Mouse (Mus musculus) CH12.LX (cell line): ENCODE measurements around the gene Olfr508. TPM values are rescaled to one million over a fixed set of nuclear protein-coding genes. Genes with fewer than 3 reads are reported as not detected.

Experiments used
- DNase-seq: peaks from one replicate; pipeline ENCODE4 v3.0.0-alpha.2; 2013; ENCODE audit errors: extremely low read depth
- H3K27ac ChIP-seq: 2 replicates; pipeline ENCODE4 v1.5.1; 2012; ENCODE audit warnings: low read depth, mild to moderate bottlenecking, control low read depth, moderate library complexity; ENCODE audit not compliant: insufficient read depth
- H3K27me3 ChIP-seq: replicated peaks from 2 replicates; pipeline ENCODE3; 2012; ENCODE audit warnings: inconsistent platforms
- H3K36me3 ChIP-seq, 2 experiments: replicated peaks in 1 of 2; 2 replicates each; pipeline versions ENCODE3 to v1.6.1; 2012; ENCODE audit warnings: inconsistent platforms in 1 of 2, low read length in 1 of 2, mild to moderate bottlenecking in 1 of 2, mixed read lengths in 1 of 2, moderate library complexity in 1 of 2; ENCODE audit not compliant: control insufficient read depth in 1 of 2, insufficient read depth in 1 of 2
- H3K4me1 ChIP-seq, 2 experiments: 2 replicates each; pipeline ENCODE4 v1.6.1; 2012; ENCODE audit warnings: inconsistent platforms in 1 of 2, moderate library complexity in 1 of 2; ENCODE audit not compliant: insufficient read depth in 2 of 2, control insufficient read depth in 1 of 2
- H3K4me2 ChIP-seq: 2 replicates; pipeline ENCODE4 v1.6.1; 2012; ENCODE audit warnings: low read depth, mild to moderate bottlenecking, control low read depth; ENCODE audit not compliant: poor library complexity, insufficient read depth, severe bottlenecking
- H3K4me3 ChIP-seq, 3 experiments: fragments of 150-350 bp in 1 of 3; sonication (generic) in 1 of 3; replicated peaks in 1 of 3; 2 replicates each; pipeline versions ENCODE3 to v1.5.1; 2011 to 2012; ENCODE audit warnings: low read depth in 2 of 3, low read length in 2 of 3, mild to moderate bottlenecking in 2 of 3, moderate library complexity in 2 of 3, control low read depth in 1 of 3, improper control_type of control experiment in 1 of 3, inconsistent platforms in 1 of 3, mixed read lengths in 1 of 3; ENCODE audit not compliant: poor library complexity in 1 of 3
- H3K79me2 ChIP-seq: replicated peaks from 2 replicates; pipeline ENCODE4 v1.6.1; 2012; ENCODE audit warnings: mild to moderate bottlenecking, moderate library complexity; ENCODE audit not compliant: control insufficient read depth, poor library complexity, insufficient read depth, severe bottlenecking; ENCODE audit errors: extremely low read depth
- H3K9ac ChIP-seq: 2 replicates; pipeline ENCODE4 v1.6.1; 2012; ENCODE audit warnings: low read depth, mild to moderate bottlenecking, control low read depth, moderate library complexity; ENCODE audit not compliant: insufficient read depth
- H3K9me3 ChIP-seq: replicated peaks from 2 replicates; pipeline ENCODE3; 2012; ENCODE audit warnings: low read length, inconsistent platforms, mixed read lengths
- CHD2 ChIP-seq: IDR thresholded peaks from 2 replicates; pipeline ENCODE4 v1.6.1; 2011; ENCODE audit warnings: low read length, improper control_type of control experiment
- E2F4 ChIP-seq: IDR thresholded peaks from 2 replicates; pipeline ENCODE4 v1.6.1; 2011; ENCODE audit warnings: low read depth, low read length, improper control_type of control experiment; ENCODE audit not compliant: insufficient replicate concordance
- EP300 ChIP-seq: IDR thresholded peaks from 2 replicates; pipeline ENCODE4 v1.6.1; 2011; ENCODE audit warnings: low read length, improper control_type of control experiment
- ETS1 ChIP-seq: conservative IDR thresholded peaks from 2 replicates; pipeline ENCODE4 v1.6.1; 2012; ENCODE audit warnings: low read depth, mild to moderate bottlenecking, inconsistent platforms, low read length, improper control_type of control experiment, moderate library complexity
- IRF4 ChIP-seq: IDR thresholded peaks from 2 replicates; pipeline ENCODE4 v1.6.1; 2014; ENCODE audit warnings: low read depth, mild to moderate bottlenecking, inconsistent platforms, low read length, improper control_type of control experiment
- JUND ChIP-seq: conservative IDR thresholded peaks from 2 replicates; pipeline ENCODE4 v1.6.1; 2011; ENCODE audit warnings: low read depth, low read length, improper control_type of control experiment
- KAT2A ChIP-seq: IDR thresholded peaks from 2 replicates; pipeline ENCODE4 v1.6.1; 2012; ENCODE audit warnings: low read length, improper control_type of control experiment, inconsistent platforms; ENCODE audit not compliant: insufficient replicate concordance
- MEF2A ChIP-seq: IDR thresholded peaks from 2 replicates; pipeline ENCODE4 v1.6.1; 2014; ENCODE audit warnings: low read depth, mild to moderate bottlenecking, inconsistent platforms, low read length, improper control_type of control experiment, borderline replicate concordance
- MXI1 ChIP-seq: IDR thresholded peaks from 2 replicates; pipeline ENCODE4 v1.6.1; 2011; ENCODE audit warnings: mild to moderate bottlenecking, low read depth, low read length, improper control_type of control experiment
- MYC ChIP-seq: IDR thresholded peaks from 2 replicates; pipeline ENCODE4 v1.6.1; 2011; ENCODE audit warnings: low read depth, mild to moderate bottlenecking, improper control_type of control experiment, low read length
- NELFE ChIP-seq: IDR thresholded peaks from 2 replicates; pipeline ENCODE4 v1.6.1; 2011; ENCODE audit warnings: low read depth, low read length, improper control_type of control experiment
- NRF1 ChIP-seq: IDR thresholded peaks from 2 replicates; pipeline ENCODE4 v1.6.1; 2014; ENCODE audit warnings: low read depth, mild to moderate bottlenecking, inconsistent platforms, low read length, improper control_type of control experiment, moderate library complexity
- PAX5 ChIP-seq: IDR thresholded peaks from 2 replicates; pipeline ENCODE4 v1.6.1; 2012; ENCODE audit warnings: low read length, inconsistent platforms, mixed read lengths
- POLR2A ChIP-seq: IDR thresholded peaks from 2 replicates; pipeline ENCODE4 v1.6.1; 2011; ENCODE audit warnings: low read depth, mild to moderate bottlenecking, improper control_type of control experiment, low read length
- POLR2AphosphoS2 ChIP-seq: IDR thresholded peaks from 2 replicates; pipeline ENCODE4 v1.6.1; 2011; ENCODE audit warnings: low read depth, low read length, improper control_type of control experiment
- RAD21 ChIP-seq: IDR thresholded peaks from 2 replicates; pipeline ENCODE4 v1.6.1; 2011; ENCODE audit warnings: low read depth, mild to moderate bottlenecking, low read length, improper control_type of control experiment, moderate library complexity
- SIN3A ChIP-seq: IDR thresholded peaks from 2 replicates; pipeline ENCODE4 v1.6.1; 2012; ENCODE audit warnings: low read length, improper control_type of control experiment, inconsistent platforms
- SMC3 ChIP-seq: IDR thresholded peaks from 2 replicates; pipeline ENCODE4 v1.6.1; 2011; ENCODE audit warnings: low read depth, low read length, improper control_type of control experiment
- UBTF ChIP-seq: IDR thresholded peaks from 2 replicates; pipeline ENCODE4 v1.6.1; 2012; ENCODE audit warnings: low read depth, mild to moderate bottlenecking, inconsistent platforms, low read length, improper control_type of control experiment, moderate library complexity
- USF1 ChIP-seq: IDR thresholded peaks from 2 replicates; pipeline ENCODE4 v1.6.1; 2014; ENCODE audit warnings: low read depth, mild to moderate bottlenecking, inconsistent platforms, low read length, improper control_type of control experiment
- USF2 ChIP-seq: conservative IDR thresholded peaks from 2 replicates; pipeline ENCODE4 v1.6.1; 2011; ENCODE audit warnings: low read depth, low read length, improper control_type of control experiment
- ZC3H11A ChIP-seq: IDR thresholded peaks from 2 replicates; pipeline ENCODE4 v1.6.1; 2012; ENCODE audit warnings: low read depth, mild to moderate bottlenecking, inconsistent platforms, low read length, improper control_type of control experiment
- ZMIZ1 ChIP-seq: IDR thresholded peaks from 2 replicates; pipeline ENCODE4 v1.6.1; 2012; ENCODE audit warnings: low read depth, mild to moderate bottlenecking, inconsistent platforms, low read length, improper control_type of control experiment
- ZNF384 ChIP-seq: IDR thresholded peaks from 2 replicates; pipeline ENCODE4 v1.6.1; 2012; ENCODE audit warnings: low read depth, low read length, improper control_type of control experiment, inconsistent platforms
- dilution Hi-C: fragments of 300-500 bp; cut with MboI; formaldehyde crosslinking; loops from 2 replicates; pipeline ENCODE4 v1.14.3; 2020; ENCODE audit warnings: low sequenced_read_pairs; ENCODE audit not compliant: extremely low pct_unique_long_range_greater_than_20kb, extremely low pct_ligation_motif_present
- in situ Hi-C: fragments of 300-500 bp; cut with MboI; formaldehyde crosslinking; loops from 3 replicates; pipeline ENCODE4 v1.14.3; 2019; ENCODE audit warnings: low sequenced_read_pairs, low pct_ligation_motif_present, low pct_unique_long_range_greater_than_20kb, mixed read lengths
- polyA plus RNA-seq: library from polyadenylated mRNA; unstranded; fragments of >175 nt; gene quantifications from 2 replicates; pipeline ENCODE4 v1.2.1, GENCODE M21; 2012; ENCODE audit warnings: low read depth; ENCODE audit not compliant: insufficient read length
- total RNA-seq, 2 experiments: library from RNA; depleted of rRNA; stranded (reverse); fragments of 300-350 nt in 1 of 2; fragments of >200 nt in 1 of 2; gene quantifications; 2 replicates each; pipeline ENCODE4 v1.2.3; 2012 to 2014

The Olfr508 gene
- total and polyA plus RNA-seq, 3 experiments, result not detected

DNA sequence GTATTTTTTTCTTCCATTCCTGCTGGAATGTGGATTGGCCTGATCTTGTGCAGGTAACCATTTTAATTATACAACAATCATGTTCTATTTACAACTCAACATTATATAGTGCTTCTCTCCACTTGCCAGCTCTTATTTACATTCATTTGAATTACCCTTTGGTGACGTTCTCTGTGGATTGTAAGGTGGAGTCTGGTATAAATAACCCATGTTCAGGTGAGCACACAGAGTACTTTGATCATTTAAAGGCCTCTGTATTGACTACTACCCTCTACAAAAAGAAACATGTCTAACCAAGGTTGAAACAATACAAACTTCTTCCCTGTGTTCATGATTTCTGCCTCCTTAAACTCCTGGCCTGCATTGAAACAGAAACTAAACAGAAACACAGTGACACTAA lies 41.3 kb downstream of the Olfr508 start:
- no peak overlapping the region for H3K9ac ChIP-seq
- no peaks in the 10 kb centered on the region for H3K36me3 ChIP-seq
- in situ Hi-C loops, result no loop called here
- no peak for TF ChIP-seq NELFE
- TF ChIP-seq MXI1, result no peak
- no peak for TF ChIP-seq MEF2A
- no peak for TF ChIP-seq ZMIZ1
- TF ChIP-seq ETS1, result no peak
- TF ChIP-seq EP300, result no peak
- no peak overlapping the region for H3K27ac ChIP-seq
- H3K4me1 ChIP-seq, result no peaks in the 10 kb centered on the region
- no peak overlapping the region for H3K4me2 ChIP-seq
- H3K79me2 ChIP-seq, result no peaks in the 10 kb centered on the region
- no peaks in the 10 kb centered on the region for H3K9me3 ChIP-seq
- DNase-seq, result no peak
- no peak overlapping the region for H3K4me3 ChIP-seq
- H3K27me3 ChIP-seq, result no peaks in the 10 kb centered on the region
- dilution Hi-C loops, result no loop called here

DNA sequence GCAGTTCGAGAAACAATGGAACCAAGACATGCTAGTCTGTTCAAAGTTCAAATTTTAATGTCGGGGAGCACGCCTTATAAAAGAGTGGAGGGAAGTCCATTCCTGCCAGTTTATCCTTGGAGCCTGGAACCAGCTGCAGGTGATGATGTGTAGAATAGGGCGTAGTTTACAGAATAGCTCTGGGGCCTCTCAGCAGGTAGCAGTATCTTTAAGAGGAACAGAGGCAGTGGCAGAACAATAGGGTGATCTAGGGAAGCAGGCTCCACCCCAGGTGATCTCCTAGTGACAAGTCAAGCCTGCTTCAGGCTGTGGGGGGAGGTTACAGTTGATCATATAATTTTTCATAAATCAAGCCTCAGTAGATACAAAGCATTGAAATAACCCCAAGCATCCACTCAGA lies 49.1 kb downstream of the Olfr508 start:
- in situ Hi-C loops, result no loop called here
- no peaks in the 10 kb centered on the region for H3K36me3 ChIP-seq
- no peak for DNase-seq
- no peak overlapping the region for H3K4me2 ChIP-seq
- H3K79me2 ChIP-seq, result no peaks in the 10 kb centered on the region
- H3K9ac ChIP-seq, result no peak overlapping the region
- H3K27me3 ChIP-seq, result no peaks in the 10 kb centered on the region
- peaks cover 6% of the 10 kb centered on the region for H3K9me3 ChIP-seq
- dilution Hi-C loops, result no loop called here
- H3K27ac ChIP-seq, result no peak overlapping the region
- no peak overlapping the region for H3K4me3 ChIP-seq
- TF ChIP-seq UBTF (no peak), ZNF384 (no peak), KAT2A (no peak), POLR2AphosphoS2 (no peak), USF2 (no peak), JUND (no peak), ZC3H11A (no peak), E2F4 (no peak), IRF4 (no peak), NRF1 (no peak), SMC3 (no peak), CHD2 (no peak), MYC (no peak), PAX5 (no peak), POLR2A (no peak), EP300 (no peak), USF1 (no peak), SIN3A (no peak), NELFE (no peak), RAD21 (no peak)
- TF ChIP-seq, all 38 proteins: peak for 0
- no peaks in the 10 kb centered on the region for H3K4me1 ChIP-seq

Other genes starting within 250 kb of the Olfr508 start
- gene Olfr495, start 236.8 kb upstream of the Olfr508 start, total RNA-seq (2012; rRNA removed), result not detected in 2 replicates
- gene Olfr495, start 236.8 kb upstream of the Olfr508 start, total RNA-seq (2014; rRNA removed), result not detected in 2 replicates
- gene Olfr495, start 236.8 kb upstream of the Olfr508 start, polyA plus RNA-seq, result not detected in 2 replicates
- not detected in 2 replicates for gene Olfr497, start 209.6 kb upstream of the Olfr508 start, total RNA-seq (2012; rRNA removed)
- not detected in 2 replicates for gene Olfr497, start 209.6 kb upstream of the Olfr508 start, total RNA-seq (2014; rRNA removed)
- gene Olfr497, start 209.6 kb upstream of the Olfr508 start, polyA plus RNA-seq, result not detected in 2 replicates
- not detected in 2 replicates for gene Olfr498, start 164.7 kb upstream of the Olfr508 start, total RNA-seq (2012; rRNA removed)
- gene Olfr498, start 164.7 kb upstream of the Olfr508 start, total RNA-seq (2014; rRNA removed), result not detected in 2 replicates
- not detected in 2 replicates for gene Olfr498, start 164.7 kb upstream of the Olfr508 start, polyA plus RNA-seq
- not detected in 2 replicates for gene Olfr502, start 104.9 kb upstream of the Olfr508 start, total RNA-seq (2012; rRNA removed)
- gene Olfr502, start 104.9 kb upstream of the Olfr508 start, total RNA-seq (2014; rRNA removed), result not detected in 2 replicates
- not detected in 2 replicates for gene Olfr502, start 104.9 kb upstream of the Olfr508 start, polyA plus RNA-seq
- not detected in 2 replicates for gene Olfr503, start 85.5 kb upstream of the Olfr508 start, total RNA-seq (2012; rRNA removed)
- not detected in 2 replicates for gene Olfr503, start 85.5 kb upstream of the Olfr508 start, total RNA-seq (2014; rRNA removed)
- not detected in 2 replicates for gene Olfr503, start 85.5 kb upstream of the Olfr508 start, polyA plus RNA-seq
- not detected in 2 replicates for gene Olfr504, start 64.2 kb upstream of the Olfr508 start, total RNA-seq (2012; rRNA removed)
- gene Olfr504, start 64.2 kb upstream of the Olfr508 start, total RNA-seq (2014; rRNA removed), result not detected in 2 replicates
- not detected in 2 replicates for gene Olfr504, start 64.2 kb upstream of the Olfr508 start, polyA plus RNA-seq
- not detected in 2 replicates for gene Olfr506, start 19.2 kb upstream of the Olfr508 start, total RNA-seq (2012; rRNA removed)
- gene Olfr506, start 19.2 kb upstream of the Olfr508 start, total RNA-seq (2014; rRNA removed), result not detected in 2 replicates
- gene Olfr506, start 19.2 kb upstream of the Olfr508 start, polyA plus RNA-seq, result not detected in 2 replicates
- gene Olfr507, start 8.2 kb upstream of the Olfr508 start, total RNA-seq (2012; rRNA removed), result not detected in 2 replicates
- gene Olfr507, start 8.2 kb upstream of the Olfr508 start, total RNA-seq (2014; rRNA removed), result not detected in 2 replicates
- gene Olfr507, start 8.2 kb upstream of the Olfr508 start, polyA plus RNA-seq, result not detected in 2 replicates
- gene Olfr509, start 21.9 kb downstream of the Olfr508 start, total RNA-seq (2012; rRNA removed), result not detected in 2 replicates
- not detected in 2 replicates for gene Olfr509, start 21.9 kb downstream of the Olfr508 start, total RNA-seq (2014; rRNA removed)
- not detected in 2 replicates for gene Olfr509, start 21.9 kb downstream of the Olfr508 start, polyA plus RNA-seq
- gene Olfr510, start 36.4 kb downstream of the Olfr508 start, total RNA-seq (2012; rRNA removed), result not detected in 2 replicates
- not detected in 2 replicates for gene Olfr510, start 36.4 kb downstream of the Olfr508 start, total RNA-seq (2014; rRNA removed)
- not detected in 2 replicates for gene Olfr510, start 36.4 kb downstream of the Olfr508 start, polyA plus RNA-seq
- gene Olfr512, start 83.3 kb downstream of the Olfr508 start, total RNA-seq (2012; rRNA removed), result not detected in 2 replicates
- gene Olfr512, start 83.3 kb downstream of the Olfr508 start, total RNA-seq (2014; rRNA removed), result not detected in 2 replicates
- not detected in 2 replicates for gene Olfr512, start 83.3 kb downstream of the Olfr508 start, polyA plus RNA-seq
- gene Olfr513, start 121.0 kb downstream of the Olfr508 start, total RNA-seq (2012; rRNA removed), result not detected in 2 replicates
- gene Olfr513, start 121.0 kb downstream of the Olfr508 start, total RNA-seq (2014; rRNA removed), result not detected in 2 replicates
- gene Olfr513, start 121.0 kb downstream of the Olfr508 start, polyA plus RNA-seq, result not detected in 2 replicates
- gene Olfr514, start 196.0 kb downstream of the Olfr508 start, total RNA-seq (2012; rRNA removed), result not detected in 2 replicates
- gene Olfr514, start 196.0 kb downstream of the Olfr508 start, total RNA-seq (2014; rRNA removed), result not detected in 2 replicates
- gene Olfr514, start 196.0 kb downstream of the Olfr508 start, polyA plus RNA-seq, result not detected in 2 replicates
- gene Olfr516, start 220.5 kb downstream of the Olfr508 start, total RNA-seq (2012; rRNA removed), result not detected in 2 replicates
- not detected in 2 replicates for gene Olfr516, start 220.5 kb downstream of the Olfr508 start, total RNA-seq (2014; rRNA removed)
- not detected in 2 replicates for gene Olfr516, start 220.5 kb downstream of the Olfr508 start, polyA plus RNA-seq
- not detected in 2 replicates for gene Olfr517, start 242.4 kb downstream of the Olfr508 start, total RNA-seq (2012; rRNA removed)
- gene Olfr517, start 242.4 kb downstream of the Olfr508 start, total RNA-seq (2014; rRNA removed), result not detected in 2 replicates
- not detected in 2 replicates for gene Olfr517, start 242.4 kb downstream of the Olfr508 start, polyA plus RNA-seq